Mouse (Mus musculus): ENCODE measurements around the gene H3f3b. TPM values are rescaled to one million over a fixed set of nuclear protein-coding genes. Genes with fewer than 3 reads are reported as not detected.
A peak's percentile ranks its signal among the peaks of the same experiment; 100 is the strongest.
"Not testable (repeated sequence)": the region's sequence is repeated elsewhere in the genome, so short reads cannot be mapped to it uniquely, and the experiment has no call there.

The H3f3b gene
- total RNA-seq, 2 experiments from 2014 or later, result 253 to 254 TPM

- intact Hi-C loops (cut with DNase I); DNase-seq (ENCODE audit: low spot score in 2 of 2): not testable (repeated sequence)
Observed at GRCm38 (mm10) chr11:116023074-116023770, 4.5 kb downstream of the H3f3b start.

- intact Hi-C loops (cut with DNase I), result no loop called here
- DNase-seq (ENCODE audit: low spot score in 2 of 2), result no peak
Observed at GRCm38 (mm10) chr11:116022256-116022780, 5.4 kb downstream of the H3f3b start.

DNA sequence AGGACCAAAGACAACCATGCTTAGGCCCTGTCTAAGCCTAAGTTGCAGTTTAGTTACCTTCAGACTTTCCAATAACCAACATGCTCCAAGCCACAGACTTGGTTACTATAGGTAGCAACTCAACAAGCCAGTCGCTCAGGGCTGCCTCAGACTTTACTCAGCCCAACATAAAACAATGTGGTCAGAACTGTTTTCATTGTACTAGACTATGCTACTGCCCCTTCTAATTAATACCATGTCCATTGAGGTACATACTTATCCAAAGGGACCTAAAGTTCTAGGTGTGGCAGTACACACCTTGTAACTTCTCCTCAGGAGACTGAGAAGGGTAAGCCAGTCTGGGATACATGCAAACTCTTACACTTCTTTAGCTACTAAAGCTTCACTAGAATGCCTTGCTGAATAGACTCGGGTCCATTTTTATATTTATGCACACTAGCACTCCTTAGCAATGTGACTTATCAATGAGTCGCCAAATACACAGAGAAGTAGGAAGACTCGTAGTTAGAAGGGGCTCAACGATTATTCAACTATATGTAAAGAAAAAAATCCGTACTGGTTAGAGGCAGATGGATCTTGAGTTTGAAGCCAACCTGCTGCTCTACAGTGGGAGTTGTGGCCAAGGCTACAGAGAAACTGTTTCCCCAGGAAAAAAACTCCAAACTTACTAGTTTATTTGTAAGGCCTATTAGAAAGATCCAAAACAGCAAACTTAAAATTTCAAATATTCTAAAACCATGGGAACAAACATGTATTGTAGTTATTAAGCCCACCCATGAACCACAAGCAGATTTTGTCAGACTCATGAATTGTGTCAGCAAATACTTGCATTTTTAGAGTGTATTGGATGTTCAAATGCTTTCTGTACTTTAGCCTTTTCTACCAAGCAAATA lies 6.2 kb downstream of the H3f3b start:
- no peak for DNase-seq (ENCODE audit: low spot score in 2 of 2)
- intact Hi-C loops (cut with DNase I), result no loop called here

- intact Hi-C loops (cut with DNase I), result no loop called here
- no peak for DNase-seq (ENCODE audit: low spot score in 2 of 2)
Observed at GRCm38 (mm10) chr11:116020519-116020922, 7.2 kb downstream of the H3f3b start.

DNA sequence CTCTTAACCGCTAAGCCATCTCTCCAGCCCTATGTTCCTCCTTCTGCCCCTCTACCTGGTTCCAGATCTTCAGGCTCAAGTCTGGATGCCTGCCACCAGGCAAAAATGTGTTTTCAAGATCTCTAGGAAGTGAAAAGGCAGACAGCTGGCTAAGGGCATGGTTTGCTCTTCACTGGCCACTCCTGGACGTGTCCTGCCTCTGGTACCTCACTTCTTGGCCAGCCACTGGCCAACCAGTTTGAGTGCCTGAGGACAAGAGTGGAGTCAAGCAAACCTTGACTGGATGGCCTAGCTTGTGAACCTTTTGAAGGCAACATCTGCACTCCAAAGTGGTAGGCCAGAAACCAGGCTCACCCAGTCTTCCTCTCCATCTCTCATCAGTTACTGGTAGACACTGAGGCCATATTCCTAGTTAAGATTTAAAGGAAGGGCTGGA lies 7.8 kb downstream of the H3f3b start:
- intact Hi-C loops (cut with DNase I), result no loop called here
- no peak for DNase-seq (ENCODE audit: low spot score in 2 of 2)

GRCm38 (mm10) chr11:116019360-116019791 lies 8.4 kb downstream of the H3f3b start:
- intact Hi-C loops (cut with DNase I), result no loop called here
- DNase-seq (ENCODE audit: low spot score in 2 of 2), result no peak

DNA sequence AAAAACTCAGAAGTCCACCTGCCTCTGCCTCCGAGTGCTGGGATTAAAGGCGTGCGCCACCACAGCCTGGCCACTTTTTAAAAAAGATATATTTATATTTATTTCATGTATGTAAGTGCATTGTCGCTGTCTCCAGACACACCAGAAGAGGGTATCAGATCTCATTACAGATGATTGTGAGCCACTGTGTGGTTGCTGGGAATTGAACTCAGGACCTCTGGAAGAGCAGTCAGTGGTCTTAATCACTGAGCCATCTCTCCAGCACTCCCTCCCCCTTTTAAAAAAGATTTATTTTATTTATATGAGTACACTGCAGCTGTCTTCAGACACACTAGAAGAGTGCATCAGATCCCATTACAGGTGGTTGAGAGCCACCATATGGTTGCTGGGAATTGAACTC lies 8.9 kb downstream of the H3f3b start:
- intact Hi-C loops (cut with DNase I), result not testable (repeated sequence)

DNA sequence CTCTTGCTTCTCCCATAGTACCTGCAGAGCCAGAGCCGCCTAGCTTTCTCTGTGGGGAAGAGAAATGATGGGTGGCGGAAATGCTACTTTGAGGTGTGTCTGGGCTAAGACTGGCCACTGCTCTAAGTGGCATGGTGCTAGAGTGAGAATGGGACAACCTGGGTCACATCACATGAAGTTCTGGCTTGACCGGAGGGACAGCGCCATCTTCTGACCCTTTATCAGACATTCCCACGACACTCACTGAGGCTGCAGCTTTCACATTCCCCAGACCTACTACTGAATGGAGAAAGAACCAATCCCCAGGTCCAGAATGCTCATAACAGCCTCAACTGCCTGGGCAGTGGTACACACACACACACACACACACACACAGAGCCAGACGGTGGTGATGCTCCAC lies 9.7 kb downstream of the H3f3b start:
- intact Hi-C loops (cut with DNase I), result no loop called here
- no peak for DNase-seq (ENCODE audit: low spot score in 2 of 2)

More for the DNA sequence above, 8.9 kb downstream of the H3f3b start:
- not testable (repeated sequence) for DNase-seq (ENCODE audit: low spot score in 2 of 2)

DNA sequence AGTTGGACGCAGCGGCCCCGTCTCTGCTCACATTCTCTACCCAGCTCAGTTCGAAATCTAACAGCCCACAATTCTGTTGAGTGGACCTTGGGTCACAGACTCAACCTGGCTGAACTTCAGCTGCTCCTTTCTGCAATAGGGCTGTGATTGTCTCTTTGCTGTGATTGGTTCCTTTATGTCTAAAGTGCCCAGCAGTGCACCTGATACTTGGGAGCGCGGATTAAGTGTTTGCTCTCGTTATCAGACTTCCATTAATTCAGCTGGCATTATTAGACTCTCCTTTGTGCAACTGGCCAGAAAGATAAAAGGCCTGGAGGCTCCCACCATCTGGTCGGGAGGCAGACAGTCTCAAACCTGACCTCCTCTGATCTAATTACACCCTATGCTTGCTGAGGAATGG lies 12.9 kb downstream of the H3f3b start:
- no peak for DNase-seq (ENCODE audit: low spot score in 2 of 2)
- intact Hi-C loops (cut with DNase I), result no loop called here

GRCm38 (mm10) chr11:116012262-116012947 lies 15.4 kb downstream of the H3f3b start, which contains the start of gene Galk1:
Gene Galk1, minus strand, starts transcription at chr11:116012719.
- intact Hi-C loops (cut with DNase I), result no loop called here
- peak; percentile 78 to 84 for DNase-seq (ENCODE audit: low spot score in 2 of 2)

DNA sequence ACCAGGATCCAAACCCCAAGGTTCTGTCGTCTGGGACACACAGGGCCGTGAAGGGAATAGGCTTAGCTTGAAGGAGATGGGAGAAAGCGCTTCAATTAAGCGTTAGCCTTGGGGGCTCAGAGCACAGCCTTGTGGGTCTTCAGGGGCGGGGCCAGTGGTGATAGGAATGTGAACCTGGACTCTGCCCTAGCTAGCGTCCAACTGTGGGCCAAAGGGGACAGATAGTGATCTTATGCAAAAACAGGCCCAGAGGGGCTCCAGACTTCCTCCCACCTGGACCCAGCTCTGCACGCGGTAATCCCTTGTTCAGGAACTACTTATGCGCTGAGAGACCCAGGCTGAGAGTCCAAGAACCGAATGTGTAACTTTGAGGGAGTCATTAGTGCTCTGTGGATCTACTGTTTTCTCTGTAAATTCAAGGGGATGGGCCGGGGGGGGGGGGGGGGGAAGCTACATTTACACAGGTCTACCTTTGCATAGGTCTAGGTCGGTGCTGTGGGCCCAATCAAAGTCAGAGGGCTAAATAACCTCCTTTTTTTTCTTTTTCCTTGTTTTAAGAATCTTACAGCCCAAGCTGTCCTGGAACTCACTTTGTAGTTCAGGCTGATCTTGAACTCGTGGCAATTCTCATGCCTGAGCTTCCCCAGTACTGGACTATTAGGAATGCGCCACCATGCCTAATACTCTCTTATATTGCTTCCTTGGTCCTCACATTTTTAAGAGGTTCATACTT lies 16.1 kb downstream of the H3f3b start:
- DNase-seq (ENCODE audit: low spot score in 2 of 2), result no peak
- intact Hi-C loops (cut with DNase I), result no loop called here

GRCm38 (mm10) chr11:116010948-116011347 lies 16.8 kb downstream of the H3f3b start:
- no peak for DNase-seq (ENCODE audit: low spot score in 2 of 2)
- intact Hi-C loops (cut with DNase I), result no loop called here

GRCm38 (mm10) chr11:116010146-116010545 lies 17.6 kb downstream of the H3f3b start:
- intact Hi-C loops (cut with DNase I), result no loop called here
- no peak for DNase-seq (ENCODE audit: low spot score in 2 of 2)

GRCm38 (mm10) chr11:116009661-116010060 lies 18.1 kb downstream of the H3f3b start:
- no peak for DNase-seq (ENCODE audit: low spot score in 2 of 2)
- intact Hi-C loops (cut with DNase I), result no loop called here

GRCm38 (mm10) chr11:116008832-116009375 lies 18.9 kb downstream of the H3f3b start:
- no peak for DNase-seq (ENCODE audit: low spot score in 2 of 2)
- intact Hi-C loops (cut with DNase I), result no loop called here

GRCm38 (mm10) chr11:116008411-116008810 lies 19.4 kb downstream of the H3f3b start:
- intact Hi-C loops (cut with DNase I), result no loop called here
- DNase-seq (ENCODE audit: low spot score in 2 of 2), result no peak

GRCm38 (mm10) chr11:116007095-116007850 lies 20.5 kb downstream of the H3f3b start:
- intact Hi-C loops (cut with DNase I), result no loop called here
- DNase-seq (ENCODE audit: low spot score in 2 of 2), result no peak

DNA sequence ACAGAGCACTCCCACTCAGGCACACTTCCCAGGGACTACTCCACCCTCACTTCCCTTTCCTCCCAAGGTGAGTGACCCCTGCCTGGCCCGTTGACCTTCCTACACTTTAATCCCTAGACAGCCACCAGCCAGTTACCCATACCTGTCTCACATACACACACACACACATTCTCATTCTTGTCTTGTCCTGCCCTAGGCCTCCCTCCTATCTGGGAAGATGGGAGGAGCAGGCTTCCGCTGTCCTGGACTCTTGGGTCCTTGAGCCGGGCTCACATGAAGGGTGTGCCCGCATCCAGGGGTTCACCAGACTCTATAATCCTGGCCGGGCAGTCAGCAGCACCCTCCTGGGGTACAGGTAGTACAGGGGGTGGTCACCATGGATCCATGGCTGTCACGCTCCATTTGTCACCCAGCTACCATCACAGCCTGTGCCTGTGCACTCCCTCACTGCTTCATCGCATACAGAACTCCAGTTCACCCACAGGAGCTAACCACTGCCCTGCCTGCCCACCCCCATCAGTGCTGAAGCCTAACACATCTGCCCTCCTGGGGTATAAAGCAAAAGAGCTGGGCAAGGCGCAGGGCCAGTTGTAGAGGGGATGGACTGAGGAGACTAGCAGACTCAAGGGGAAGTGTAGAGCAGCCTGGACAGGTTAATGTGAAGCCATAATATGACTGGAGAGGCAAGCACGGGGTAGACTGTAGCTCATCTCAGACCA lies 21.9 kb downstream of the H3f3b start:
- DNase-seq (ENCODE audit: low spot score in 2 of 2), result no peak
- intact Hi-C loops (cut with DNase I), result no loop called here

Data from left cerebral cortex, postnatal 36 days (tissue).